14 mouse cellular contexts compared by ENCODE assay signal in the genomic region with DNA sequence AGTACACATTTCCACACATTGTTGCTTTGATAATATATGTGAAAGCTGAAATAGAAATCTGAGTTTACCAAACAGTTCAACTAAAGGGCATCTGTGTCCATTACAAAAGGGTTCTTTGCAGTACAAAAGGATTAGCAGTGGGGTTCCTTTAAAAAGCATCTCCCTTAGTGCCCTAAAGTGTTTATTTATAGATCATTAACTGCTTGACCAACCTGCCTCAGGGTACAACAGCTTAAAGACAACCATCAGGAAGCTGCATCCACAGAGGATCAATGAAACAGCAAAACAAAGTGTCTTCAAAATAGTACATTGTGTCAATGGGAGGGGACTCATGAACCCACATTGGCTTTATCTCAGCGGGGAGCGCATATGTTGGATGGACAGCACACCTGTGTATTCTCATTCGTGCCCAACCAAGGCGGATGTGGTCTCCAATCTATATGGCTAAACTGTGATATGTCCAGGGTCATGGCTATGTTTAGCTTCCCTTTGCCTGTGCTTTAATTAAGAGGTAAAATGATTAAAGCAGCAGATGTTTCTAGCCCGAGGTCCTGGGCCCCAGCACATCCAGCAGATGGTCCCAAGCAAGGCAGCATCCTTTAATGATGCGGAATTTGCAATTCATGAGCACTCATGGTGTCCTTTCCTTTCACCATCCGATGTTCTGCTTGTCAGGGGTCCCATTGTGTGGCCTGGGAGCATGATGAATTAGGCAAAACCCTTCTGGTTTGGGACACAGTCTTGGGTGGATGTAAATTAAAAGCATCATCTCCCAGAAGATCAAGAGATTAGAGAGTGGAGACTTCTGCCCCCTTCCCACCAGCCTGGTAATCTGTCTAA. TPM values are rescaled to one million over a fixed set of nuclear protein-coding genes. Genes with fewer than 3 reads are reported as not detected.
DNase-seq lines count a peak whose midpoint lies in the region; ATAC-seq and TF ChIP-seq lines count a peak whose summit lies in the region.
"Had no signal": no experiment of that assay in that cellular context is flagged by ENCODE, and none has a peak within 500 bp of the region (broad histone marks: within the 10 kb centered on the region; RNA-seq: fewer than 3 reads in every experiment).

No protein-coding gene starts in this region.

- TF ChIP-seq CTCF in kidney, adult 2 months (conservative IDR thresholded peaks at IDR 0.05; ENCODE audit: insufficient read depth, insufficient read length, low read depth, low read length): no peak

- H3K9ac ChIP-seq in neural tube, embryonic 15.5 days (replicated peaks): no peak overlapping the region
- H3K9ac ChIP-seq in hindbrain, embryonic 13.5 days: no peak overlapping the region
- no peak overlapping the region for H3K9ac ChIP-seq in midbrain, embryonic 13.5 days (replicated peaks)
- H3K9ac ChIP-seq in kidney, embryonic 16.5 days (replicated peaks; ENCODE audit: low read length): no peak overlapping the region
- H3K9ac ChIP-seq: lung, embryonic 15.5 days had no signal

- H3K4me1 ChIP-seq in neural tube, embryonic 15.5 days: 0 out of 2 replicates have a peak, but pooled peaks cover 2% of the 10 kb centered on the region
- peaks cover 13% of the 10 kb centered on the region for H3K4me1 ChIP-seq in hindbrain, embryonic 13.5 days (replicated peaks)
- H3K4me1 ChIP-seq in midbrain, embryonic 13.5 days (replicated peaks): peaks cover 18% of the 10 kb centered on the region
- no peaks in the 10 kb centered on the region for H3K4me1 ChIP-seq in kidney, adult 2 months (ENCODE audit: control insufficient read depth, insufficient read depth, low read length)
- H3K4me1 ChIP-seq in kidney, embryonic 16.5 days (ENCODE audit: insufficient read depth, low read length): no peaks in the 10 kb centered on the region

- H3K4me3 ChIP-seq in neural tube, embryonic 15.5 days (replicated peaks): no peak overlapping the region
- no peak overlapping the region for H3K4me3 ChIP-seq in hindbrain, embryonic 13.5 days
- no peak overlapping the region for H3K4me3 ChIP-seq in midbrain, embryonic 13.5 days (replicated peaks)
- H3K4me3 ChIP-seq in kidney, adult 2 months (ENCODE audit: insufficient read depth, low read depth, low read length): no peak overlapping the region
- H3K4me3 ChIP-seq in kidney, embryonic 16.5 days (ENCODE audit: low read length): no peak overlapping the region
- H3K4me3 ChIP-seq: left cerebral cortex, adult 2 months; lung, embryonic 15.5 days had no signal

- H3K4me2 ChIP-seq in neural tube, embryonic 15.5 days: no peak overlapping the region
- no peak overlapping the region for H3K4me2 ChIP-seq in hindbrain, embryonic 13.5 days
- no peak overlapping the region for H3K4me2 ChIP-seq in midbrain, embryonic 13.5 days (replicated peaks)
- H3K4me2 ChIP-seq in kidney, embryonic 16.5 days (replicated peaks; ENCODE audit: low read depth, low read length): no peak overlapping the region
- H3K4me2 ChIP-seq: lung, embryonic 15.5 days had no signal

- no peaks in the 10 kb centered on the region for H3K9me3 ChIP-seq in neural tube, embryonic 15.5 days (replicated peaks)
- no peaks in the 10 kb centered on the region for H3K9me3 ChIP-seq in hindbrain, embryonic 13.5 days
- H3K9me3 ChIP-seq in midbrain, embryonic 13.5 days: no peaks in the 10 kb centered on the region
- no peaks in the 10 kb centered on the region for H3K9me3 ChIP-seq in kidney, embryonic 16.5 days (ENCODE audit: low read length)
- H3K9me3 ChIP-seq: lung, embryonic 15.5 days had no signal

- ATAC-seq in neural tube, embryonic 15.5 days (ENCODE audit: low FRiP score): no peak
- peak; percentile 71 for ATAC-seq in hindbrain, embryonic 13.5 days (ENCODE audit: low FRiP score)
- ATAC-seq in midbrain, embryonic 13.5 days: peak; percentile 91
- ATAC-seq in kidney, embryonic 16.5 days (ENCODE audit: low FRiP score, low TSS enrichment): no peak

- peak; percentile 44 for DNase-seq in neural tube, embryonic 10.5 days (ENCODE audit: extremely low spot score, low spot score)
- DNase-seq in retina, postnatal 1 day: peak; percentile 39
- DNase-seq in kidney, adult 2 months: no peak
- DNase-seq in layer of hippocampus, postnatal 36 days: no peak
- DNase-seq: cerebellum, adult 9-10 months; kidney, adult 11 months; liver; thymus, postnatal 36 days had no signal

- no peaks in the 10 kb centered on the region for H3K36me3 ChIP-seq in neural tube, embryonic 15.5 days
- H3K36me3 ChIP-seq in hindbrain, embryonic 13.5 days: no peaks in the 10 kb centered on the region
- no peaks in the 10 kb centered on the region for H3K36me3 ChIP-seq in midbrain, embryonic 13.5 days
- H3K36me3 ChIP-seq in kidney, adult 2 months (ENCODE audit: control insufficient read depth, insufficient read depth, low read length): no peaks in the 10 kb centered on the region
- no peaks in the 10 kb centered on the region for H3K36me3 ChIP-seq in kidney, embryonic 16.5 days (ENCODE audit: insufficient read depth, low read length)
- H3K36me3 ChIP-seq: lung, embryonic 15.5 days had no signal

- TF ChIP-seq POLR2A in kidney, adult 2 months (IDR thresholded peaks at IDR 0.05; ENCODE audit: low read depth, low read length): no peak

- H3K27me3 ChIP-seq in neural tube, embryonic 15.5 days (replicated peaks): 0 out of 2 replicates have a peak, but pooled peaks cover 3% of the 10 kb centered on the region
- H3K27me3 ChIP-seq in hindbrain, embryonic 13.5 days: no peaks in the 10 kb centered on the region; the same call in 1 of the 2 replicates
- 0 out of 2 replicates have a peak, but pooled peaks cover 5% of the 10 kb centered on the region for H3K27me3 ChIP-seq in midbrain, embryonic 13.5 days
- no peaks in the 10 kb centered on the region for H3K27me3 ChIP-seq in kidney, adult 2 months (replicated peaks; ENCODE audit: control insufficient read depth, insufficient read depth, low read length)
- no peaks in the 10 kb centered on the region for H3K27me3 ChIP-seq in kidney, embryonic 16.5 days (ENCODE audit: insufficient read depth, low read length)
- H3K27me3 ChIP-seq: lung, embryonic 15.5 days had no signal

- 18% methylated on average over 7 of the region's 7 CpGs for WGBS in neural tube, embryonic 15.5 days
- 22% methylated on average over 7 of the region's 7 CpGs for WGBS in hindbrain, embryonic 13.5 days
- WGBS in midbrain, embryonic 13.5 days: 18% methylated on average over 7 of the region's 7 CpGs
- WGBS in kidney, adult 2 months: 84% methylated on average over 7 of the region's 7 CpGs
- 66% methylated on average over 7 of the region's 7 CpGs for WGBS in kidney, embryonic 16.5 days

- H3K27ac ChIP-seq in neural tube, embryonic 15.5 days (replicated peaks): no peak overlapping the region
- H3K27ac ChIP-seq in hindbrain, embryonic 13.5 days: 0 out of 2 replicates have a peak overlapping the region, but pooled peaks have one; percentile 15
- H3K27ac ChIP-seq in midbrain, embryonic 13.5 days: 0 out of 2 replicates have a peak overlapping the region, but pooled peaks have one; percentile 4
- H3K27ac ChIP-seq in kidney, adult 2 months (ENCODE audit: insufficient read depth, low read depth, low read length): no peak overlapping the region
- H3K27ac ChIP-seq in kidney, embryonic 16.5 days (ENCODE audit: low read length): no peak overlapping the region
- H3K27ac ChIP-seq: left cerebral cortex, adult 2 months; lung, embryonic 15.5 days had no signal

RNA-seq across cellular contexts. Expression of gene Pmp22, which starts 51.7 kb away (rescaled TPM):
- polyA plus RNA-seq in neural tube, embryonic 15.5 days (2015; fragmentation: Nextera tagmentation; extraction: Ambion mirVana): 43.7 and 54.5 TPM in 2 replicates
- 37.6 and 43.0 TPM in 2 replicates for polyA plus RNA-seq in hindbrain, embryonic 13.5 days (2015; fragmentation: Nextera tagmentation; extraction: Ambion mirVana)
- polyA plus RNA-seq in midbrain, embryonic 13.5 days (2015; fragmentation: Nextera tagmentation; extraction: Ambion mirVana): 17.1 and 19.0 TPM in 2 replicates
- polyA plus RNA-seq in kidney, adult 2 months (2012; rRNA removed): 31.1 and 32.5 TPM in 2 replicates
- polyA plus RNA-seq in kidney, embryonic 16.5 days (2015; fragmentation: Nextera tagmentation; extraction: Ambion mirVana): 121 and 130 TPM in 2 replicates
- total RNA-seq in layer of hippocampus, postnatal 36 days (2021): 10 to 100 TPM; 19.4 to 22.0 TPM

Comparison
In these comparisons a context has a peak if more than half of its experiments do, and no peak if none do; other contexts are left out.
1. DNase-seq: peak in neural tube, embryonic 10.5 days (single experiment) and retina, postnatal 1 day (single experiment); none in kidney, adult 2 months (single experiment) and layer of hippocampus, postnatal 36 days (0 of 2).
2. ATAC-seq: peak in hindbrain, embryonic 13.5 days (single experiment) and midbrain, embryonic 13.5 days (single experiment); none in neural tube, embryonic 15.5 days (single experiment) and kidney, embryonic 16.5 days (single experiment).
3. H3K27ac ChIP-seq: peak in hindbrain, embryonic 13.5 days (single experiment) and midbrain, embryonic 13.5 days (single experiment); none in neural tube, embryonic 15.5 days (single experiment), kidney, adult 2 months (single experiment) and kidney, embryonic 16.5 days (single experiment).